Mouse (Mus musculus) G1E (cell line): ENCODE measurements around the gene Lrrc32.

Experiments used
- CTCF ChIP-seq: IDR thresholded peaks from 2 replicates; pipeline ENCODE4 v1.5.1; 2012; ENCODE audit warnings: low read depth, low read length, inconsistent platforms, mixed read lengths
- GATA1 ChIP-seq: IDR thresholded peaks from 2 replicates; pipeline ENCODE4 v1.6.1; 2012; ENCODE audit warnings: borderline replicate concordance, low read length, inconsistent platforms, mixed read lengths

- TF ChIP-seq GATA1: no peak
- no peak for TF ChIP-seq CTCF
These were observed 16.6 kb downstream of the Lrrc32 start for GRCm38 (mm10) chr7:98505664-98506063.
